Mouse (Mus musculus): Measurements from ENCODE around the gene Cyb561a3.

- TF ChIP-seq POLR2A (IDR thresholded peaks at IDR 0.05; ENCODE audit: low read depth, low read length): no peak
- TF ChIP-seq CTCF (IDR thresholded peaks at IDR 0.05; ENCODE audit: extremely low read depth, insufficient read length, insufficient replicate concordance, low read depth, low read length): no peak
Observed at GRCm38 (mm10) chr19:10580761-10581160, 3.8 kb downstream of the Cyb561a3 start.

Data from small intestine, adult 2 months (tissue).